Mouse (Mus musculus): Measurements from ENCODE around the gene Eif3g. TPM values are rescaled to one million over a fixed set of nuclear protein-coding genes. Genes with fewer than 3 reads are reported as not detected.

Gene Eif3g
- polyA plus RNA-seq, 1 experiment from 2014 or later = 243 TPM

- 14% methylated on average over 13 of the region's 13 CpGs for WGBS
- peaks cover 16% of the 10 kb centered on the region for H3K36me3 ChIP-seq (ENCODE audit: control insufficient read depth, insufficient read depth, low read length)
- 0 out of 2 replicates have a peak overlapping the region, but pooled peaks have one; percentile 3 for H3K9ac ChIP-seq (ENCODE audit: low read depth, low read length)
- no peak for ATAC-seq
- H3K27ac ChIP-seq (ENCODE audit: low read length) = no peak overlapping the region
- H3K9me3 ChIP-seq (replicated peaks; ENCODE audit: control insufficient read depth, low read length, poor library complexity, severe bottlenecking) = no peaks in the 10 kb centered on the region
- peaks cover 11% of the 10 kb centered on the region for H3K4me1 ChIP-seq (ENCODE audit: control insufficient read depth, insufficient read depth, low read length)
- no peak overlapping the region for H3K4me3 ChIP-seq (ENCODE audit: low read depth, low read length)
- no peaks in the 10 kb centered on the region for H3K27me3 ChIP-seq (ENCODE audit: control insufficient read depth, insufficient read depth, low read depth, low read length)
- no peak overlapping the region for H3K4me2 ChIP-seq (ENCODE audit: low read length)
Observed at GRCm38 (mm10) chr9:20901466-20902173, 3.2 kb upstream of the Eif3g start.

GRCm38 (mm10) chr9:20897736-20898510 is 500 bp downstream of the Eif3g start:
- Histone ChIP-seq H3K9ac (ENCODE audit: low read depth, low read length) (peak overlapping the region; percentile 97), H3K4me3 (ENCODE audit: low read depth, low read length) (peak overlapping the region; percentile 95), H3K27ac (ENCODE audit: low read length) (peak overlapping the region; percentile 77), H3K36me3 (ENCODE audit: control insufficient read depth, insufficient read depth, low read length) (peaks cover 19% of the 10 kb centered on the region), H3K9me3 (replicated peaks; ENCODE audit: control insufficient read depth, low read length, poor library complexity, severe bottlenecking) (no peaks in the 10 kb centered on the region), H3K4me2 (ENCODE audit: low read length) (peak overlapping the region; percentile 84), H3K27me3 (ENCODE audit: control insufficient read depth, insufficient read depth, low read depth, low read length) (no peaks in the 10 kb centered on the region), H3K4me1 (ENCODE audit: control insufficient read depth, insufficient read depth, low read length) (peaks cover 11% of the 10 kb centered on the region)
- 5% methylated on average over 30 of the region's 39 CpGs for whole genome bisulfite sequencing
- peak; percentile 64 for ATAC-seq

- H3K27me3 ChIP-seq (ENCODE audit: control insufficient read depth, insufficient read depth, low read depth, low read length) = no peaks in the 10 kb centered on the region
- no peak overlapping the region for H3K27ac ChIP-seq (ENCODE audit: low read length)
- no peak for ATAC-seq
- 94% methylated on average over 9 of the region's 9 CpGs for WGBS
- H3K4me3 ChIP-seq (ENCODE audit: low read depth, low read length) = no peak overlapping the region
- no peak overlapping the region for H3K4me2 ChIP-seq (ENCODE audit: low read length)
- H3K9ac ChIP-seq (ENCODE audit: low read depth, low read length) = no peak overlapping the region
- peaks cover 38% of the 10 kb centered on the region for H3K36me3 ChIP-seq (ENCODE audit: control insufficient read depth, insufficient read depth, low read length)
- H3K4me1 ChIP-seq (ENCODE audit: control insufficient read depth, insufficient read depth, low read length) = peaks cover 11% of the 10 kb centered on the region
- H3K9me3 ChIP-seq (replicated peaks; ENCODE audit: control insufficient read depth, low read length, poor library complexity, severe bottlenecking) = no peaks in the 10 kb centered on the region
Observed at GRCm38 (mm10) chr9:20895382-20895781, 3.0 kb downstream of the Eif3g start.

GRCm38 (mm10) chr9:20894629-20895028 is 3.8 kb downstream of the Eif3g start:
- Histone ChIP-seq H3K9me3 (replicated peaks; ENCODE audit: control insufficient read depth, low read length, poor library complexity, severe bottlenecking) (no peaks in the 10 kb centered on the region), H3K27ac (ENCODE audit: low read length) (no peak overlapping the region), H3K4me1 (ENCODE audit: control insufficient read depth, insufficient read depth, low read length) (peaks cover 11% of the 10 kb centered on the region), H3K36me3 (ENCODE audit: control insufficient read depth, insufficient read depth, low read length) (peaks cover 46% of the 10 kb centered on the region), H3K4me3 (ENCODE audit: low read depth, low read length) (no peak overlapping the region), H3K4me2 (ENCODE audit: low read length) (no peak overlapping the region), H3K9ac (ENCODE audit: low read depth, low read length) (no peak overlapping the region), H3K27me3 (ENCODE audit: control insufficient read depth, insufficient read depth, low read depth, low read length) (no peaks in the 10 kb centered on the region)
- WGBS = 91% methylated on average over 15 of the region's 15 CpGs
- no peak for ATAC-seq

GRCm38 (mm10) chr9:20893590-20894343 is 4.7 kb downstream of the Eif3g start:
- H3K27ac ChIP-seq (ENCODE audit: low read length) = no peak overlapping the region
- no peak overlapping the region for H3K4me3 ChIP-seq (ENCODE audit: low read depth, low read length)
- ATAC-seq = no peak
- no peak overlapping the region for H3K9ac ChIP-seq (ENCODE audit: low read depth, low read length)
- H3K36me3 ChIP-seq (ENCODE audit: control insufficient read depth, insufficient read depth, low read length) = peaks cover 49% of the 10 kb centered on the region
- no peak overlapping the region for H3K4me2 ChIP-seq (ENCODE audit: low read length)
- H3K9me3 ChIP-seq (replicated peaks; ENCODE audit: control insufficient read depth, low read length, poor library complexity, severe bottlenecking) = no peaks in the 10 kb centered on the region
- WGBS = 89% methylated on average over 13 of the region's 13 CpGs
- H3K27me3 ChIP-seq (ENCODE audit: control insufficient read depth, insufficient read depth, low read depth, low read length) = no peaks in the 10 kb centered on the region
- H3K4me1 ChIP-seq (ENCODE audit: control insufficient read depth, insufficient read depth, low read length) = peaks cover 12% of the 10 kb centered on the region

GRCm38 (mm10) chr9:20893069-20893468 is 5.4 kb downstream of the Eif3g start:
- 73% methylated on average over 5 of the region's 5 CpGs for WGBS
- Histone ChIP-seq H3K4me1 (ENCODE audit: control insufficient read depth, insufficient read depth, low read length) (peaks cover 15% of the 10 kb centered on the region), H3K4me2 (ENCODE audit: low read length) (no peak overlapping the region), H3K36me3 (ENCODE audit: control insufficient read depth, insufficient read depth, low read length) (peaks cover 49% of the 10 kb centered on the region), H3K27me3 (ENCODE audit: control insufficient read depth, insufficient read depth, low read depth, low read length) (no peaks in the 10 kb centered on the region), H3K4me3 (ENCODE audit: low read depth, low read length) (no peak overlapping the region), H3K9ac (ENCODE audit: low read depth, low read length) (no peak overlapping the region), H3K9me3 (replicated peaks; ENCODE audit: control insufficient read depth, low read length, poor library complexity, severe bottlenecking) (no peaks in the 10 kb centered on the region), H3K27ac (ENCODE audit: low read length) (no peak overlapping the region)
- ATAC-seq = no peak

- Histone ChIP-seq H3K4me3 (ENCODE audit: low read depth, low read length) (no peak overlapping the region), H3K36me3 (ENCODE audit: control insufficient read depth, insufficient read depth, low read length) (peaks cover 49% of the 10 kb centered on the region), H3K4me1 (ENCODE audit: control insufficient read depth, insufficient read depth, low read length) (peaks cover 10% of the 10 kb centered on the region), H3K27me3 (ENCODE audit: control insufficient read depth, insufficient read depth, low read depth, low read length) (no peaks in the 10 kb centered on the region), H3K9me3 (replicated peaks; ENCODE audit: control insufficient read depth, low read length, poor library complexity, severe bottlenecking) (no peaks in the 10 kb centered on the region), H3K4me2 (ENCODE audit: low read length) (no peak overlapping the region), H3K9ac (ENCODE audit: low read depth, low read length) (no peak overlapping the region), H3K27ac (ENCODE audit: low read length) (no peak overlapping the region)
- WGBS = 82% methylated on average over 5 of the region's 5 CpGs
- ATAC-seq = no peak
Observed at GRCm38 (mm10) chr9:20892104-20892653, 6.2 kb downstream of the Eif3g start.

GRCm38 (mm10) chr9:20891339-20892103 is 6.9 kb downstream of the Eif3g start:
- Histone ChIP-seq H3K9ac (ENCODE audit: low read depth, low read length) (no peak overlapping the region), H3K4me3 (ENCODE audit: low read depth, low read length) (no peak overlapping the region), H3K27me3 (ENCODE audit: control insufficient read depth, insufficient read depth, low read depth, low read length) (no peaks in the 10 kb centered on the region), H3K4me1 (ENCODE audit: control insufficient read depth, insufficient read depth, low read length) (peaks cover 9% of the 10 kb centered on the region), H3K27ac (ENCODE audit: low read length) (no peak overlapping the region), H3K36me3 (ENCODE audit: control insufficient read depth, insufficient read depth, low read length) (peaks cover 49% of the 10 kb centered on the region), H3K9me3 (replicated peaks; ENCODE audit: control insufficient read depth, low read length, poor library complexity, severe bottlenecking) (no peaks in the 10 kb centered on the region), H3K4me2 (ENCODE audit: low read length) (no peak overlapping the region)
- 84% methylated on average over 26 of the region's 26 CpGs for WGBS
- no peak for ATAC-seq
